Mouse (Mus musculus): ENCODE data around the gene Rbbp7.
A peak's percentile ranks its signal among the peaks of the same experiment; 100 is the strongest.

Gene Rbbp7

GRCm38 (mm10) chrX:162800371-162800770 lies 40.2 kb downstream of the Rbbp7 start:
- DNase-seq (ENCODE audit: extremely low spot score, low spot score), result peak; percentile 21

- no peak for DNase-seq (ENCODE audit: extremely low spot score, low spot score)
Observed at GRCm38 (mm10) chrX:162828016-162828415, 67.8 kb downstream of the Rbbp7 start.
